Mouse (Mus musculus) layer of hippocampus, adult 18-20 months (tissue): Measurements from ENCODE around the gene Ank3. TPM values are rescaled to one million over a fixed set of nuclear protein-coding genes. Genes with fewer than 3 reads are reported as not detected.

Experiments
- DNase-seq, 2 experiments: peaks; one replicate each; pipeline ENCODE4 v3.0.0; 2022; ENCODE audit warnings: low spot score in 2 of 2
- total RNA-seq, 2 experiments: library from RNA; stranded (reverse); gene quantifications; 2 replicates each; pipeline ENCODE4 v1.2.3; 2021

Ank3 gene
- total RNA-seq, 2 experiments from 2014 or later: 414 to 427 TPM

- no peak for DNase-seq
Observed at GRCm38 (mm10) chr10:69744871-69745270, 346.3 kb downstream of the Ank3 start.

- no peak for DNase-seq
Observed at GRCm38 (mm10) chr10:69746322-69746721, 347.7 kb downstream of the Ank3 start.

- no peak for DNase-seq
Observed at GRCm38 (mm10) chr10:69746730-69747129, 348.2 kb downstream of the Ank3 start.

- no peak for DNase-seq
Observed at GRCm38 (mm10) chr10:69751416-69751815, 352.8 kb downstream of the Ank3 start.

- DNase-seq: no peak
Observed at GRCm38 (mm10) chr10:69753464-69753863, 354.9 kb downstream of the Ank3 start.

DNA sequence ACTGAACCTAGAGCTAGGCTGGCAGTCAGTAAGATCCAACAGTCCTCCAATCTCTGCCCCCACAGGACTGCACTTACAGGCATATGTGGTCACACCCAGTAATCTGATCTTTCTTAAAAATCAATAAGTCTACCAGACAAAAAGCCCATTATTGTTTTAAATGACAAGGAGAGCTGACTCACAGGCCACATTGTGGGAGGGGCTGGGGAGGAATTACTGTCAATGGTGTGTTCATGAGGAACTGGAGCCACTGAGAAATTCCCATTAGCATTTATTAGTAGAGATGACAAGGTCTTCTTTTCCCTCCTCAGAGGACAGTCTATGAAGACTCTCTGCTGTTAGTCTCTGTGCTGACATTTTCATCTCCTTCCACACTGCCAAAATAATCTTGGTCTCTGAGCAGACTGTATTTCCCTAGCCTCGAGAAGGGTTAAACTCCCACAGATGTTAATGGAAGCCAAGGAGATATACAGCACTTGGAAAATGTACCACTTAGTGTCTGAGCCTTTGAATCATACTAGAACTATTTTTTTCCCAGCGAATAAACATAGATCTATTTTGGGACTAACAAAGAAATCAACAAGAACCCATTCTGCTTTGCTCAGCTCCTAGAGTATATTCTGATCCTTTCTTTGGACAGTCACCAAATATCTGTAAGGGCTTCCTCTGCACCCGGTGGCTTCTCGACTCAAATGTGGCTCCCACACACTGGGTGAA, 358.5 kb downstream of the Ank3 start:
- no peak for DNase-seq

DNA sequence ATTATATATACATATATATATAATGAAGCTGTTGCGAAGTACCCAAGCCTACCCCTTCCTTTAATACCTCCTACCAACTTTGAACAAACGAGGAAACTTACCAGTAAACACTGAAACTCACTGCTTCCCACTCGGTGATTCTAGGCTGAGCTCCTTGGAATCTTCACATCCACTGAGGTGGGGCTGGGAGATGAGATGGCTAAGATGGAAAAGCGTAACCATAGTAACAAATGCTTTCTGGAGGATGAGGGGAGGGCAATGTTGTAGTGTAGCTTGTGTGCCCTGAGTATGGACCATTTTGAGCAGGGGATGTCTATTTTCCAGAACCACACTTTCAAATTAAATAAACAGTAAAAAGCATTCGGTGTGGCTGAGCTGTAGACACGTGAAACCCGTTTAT, 364.4 kb downstream of the Ank3 start:
- DNase-seq: no peak

DNA sequence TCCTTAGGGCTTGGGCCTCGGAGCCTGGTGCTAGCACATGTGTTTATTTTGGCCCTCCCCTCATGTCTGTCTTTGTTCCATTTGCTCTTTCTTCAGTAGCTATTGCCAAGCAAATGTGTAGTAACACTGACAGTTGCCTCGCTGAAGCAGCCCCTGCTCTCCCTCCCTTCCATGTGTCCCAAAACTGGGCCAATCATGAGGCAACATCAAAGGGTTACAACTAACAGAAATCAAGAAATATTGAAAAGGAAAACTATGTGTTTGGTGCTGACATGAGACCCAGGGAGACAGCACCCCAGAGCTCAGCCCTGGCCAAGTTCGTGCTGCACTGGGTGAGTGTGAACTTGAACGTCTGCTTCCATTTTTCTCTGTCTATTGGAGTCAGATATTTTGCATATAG, 365.8 kb downstream of the Ank3 start:
- no peak for DNase-seq

DNA sequence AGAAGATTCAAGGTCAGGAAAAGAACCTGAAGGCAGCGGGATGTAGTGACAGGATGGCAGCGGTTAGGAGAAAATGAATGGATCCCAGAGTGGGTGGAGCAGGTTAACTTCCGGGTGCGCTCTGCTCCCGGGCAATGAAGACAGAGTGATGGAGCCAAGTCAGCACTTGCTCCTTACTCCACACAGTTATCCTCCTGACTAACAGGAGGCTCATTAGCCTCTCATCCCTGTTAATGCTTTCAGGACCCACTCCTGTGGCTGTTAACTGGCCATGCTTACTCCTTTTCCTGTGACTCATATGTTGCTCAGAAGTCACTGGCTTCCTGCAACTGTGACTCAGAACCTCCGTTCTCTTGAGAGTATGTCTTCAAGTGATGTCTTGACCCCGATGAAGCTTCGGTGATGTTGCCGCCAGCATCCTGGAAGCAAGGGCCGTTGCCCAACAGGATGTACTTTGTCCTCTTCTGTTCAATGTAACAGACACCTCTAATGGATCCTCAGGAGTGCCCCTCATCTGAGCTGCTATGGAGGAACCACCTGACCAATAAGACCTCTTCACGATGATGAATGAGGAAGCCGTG, 378.6 kb downstream of the Ank3 start:
- DNase-seq: no peak

DNA sequence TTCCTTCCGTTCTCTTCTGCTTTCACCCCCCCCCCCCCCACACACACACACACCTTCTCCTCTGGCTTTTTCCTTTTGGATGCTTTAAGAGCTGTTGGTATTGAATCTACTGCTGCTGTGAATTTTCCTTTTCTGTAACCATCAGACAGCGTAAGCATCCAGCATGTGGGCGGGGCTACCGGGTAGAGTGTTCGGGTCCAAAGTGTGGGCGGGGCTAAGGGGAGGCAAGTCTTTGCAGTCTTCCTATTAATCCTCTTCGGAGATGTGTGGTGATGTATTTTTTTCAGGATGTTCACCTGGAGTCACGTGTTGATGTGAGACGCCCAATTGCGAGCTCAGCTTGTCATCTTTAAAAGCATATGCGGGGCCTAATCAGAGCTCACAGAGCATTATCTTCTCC, 379.2 kb downstream of the Ank3 start:
- DNase-seq: no peak

GRCm38 (mm10) chr10:69779246-69779645, 380.7 kb downstream of the Ank3 start:
- DNase-seq: no peak

DNA sequence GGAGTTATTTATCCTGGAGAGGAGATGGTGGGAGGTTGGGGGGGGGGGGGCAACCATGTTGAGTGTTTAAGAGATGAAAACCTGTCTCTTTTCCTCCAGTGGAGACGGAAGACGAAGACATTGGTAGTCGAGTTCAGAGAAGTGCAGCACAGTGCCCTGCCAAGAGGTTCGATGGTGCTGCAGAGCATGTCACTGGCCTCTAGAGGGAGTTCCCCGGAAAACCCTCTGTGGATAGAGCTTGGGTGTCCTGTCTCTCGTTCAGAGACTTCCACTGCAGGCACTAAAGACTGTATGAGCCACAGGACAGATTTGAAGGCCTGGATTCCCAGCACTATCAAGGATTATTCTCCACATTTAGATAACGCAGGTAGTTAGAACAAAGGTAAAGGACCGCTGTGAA, 382.9 kb downstream of the Ank3 start:
- peak in 1 of 2 experiments; percentile 80 for DNase-seq

DNA sequence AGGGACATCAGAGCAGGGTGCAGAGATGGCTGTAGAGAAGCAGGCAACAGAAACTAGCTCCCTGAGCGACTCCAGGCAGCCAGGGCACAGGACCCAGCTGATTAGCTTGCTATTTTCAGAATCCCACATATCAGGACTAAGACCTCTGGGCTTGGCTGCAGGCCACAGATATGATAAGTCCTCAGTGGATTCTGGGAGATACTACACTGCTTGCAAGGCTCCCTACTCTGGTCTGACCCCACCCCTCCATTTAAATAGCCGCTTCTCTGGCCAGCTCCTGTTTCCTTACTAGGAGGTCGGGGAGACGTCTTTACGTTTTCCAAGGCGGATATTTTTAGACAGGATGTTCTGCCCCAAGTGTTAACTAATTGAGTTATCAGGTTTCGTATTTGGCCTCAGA, 386.7 kb downstream of the Ank3 start:
- no peak for DNase-seq

DNA sequence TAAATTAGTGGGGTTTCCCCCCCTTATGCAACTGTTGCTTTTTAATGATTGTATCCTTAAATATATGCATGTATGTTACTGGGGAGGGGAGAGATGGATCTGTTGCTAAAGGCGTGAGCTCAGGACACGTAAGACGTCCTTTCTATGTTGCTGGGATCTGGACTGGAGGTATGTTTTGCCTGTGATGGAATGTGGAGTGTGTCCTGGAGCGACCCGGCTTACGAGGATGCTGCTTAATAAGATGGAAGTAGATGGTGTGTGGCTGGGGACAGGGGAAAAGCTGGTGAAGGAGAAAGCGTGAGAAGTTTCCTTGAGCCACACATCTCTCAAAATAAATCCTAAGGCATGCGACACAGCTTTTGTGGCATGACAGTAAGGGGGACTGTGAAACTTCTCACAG, 387.1 kb downstream of the Ank3 start:
- no peak for DNase-seq

DNA sequence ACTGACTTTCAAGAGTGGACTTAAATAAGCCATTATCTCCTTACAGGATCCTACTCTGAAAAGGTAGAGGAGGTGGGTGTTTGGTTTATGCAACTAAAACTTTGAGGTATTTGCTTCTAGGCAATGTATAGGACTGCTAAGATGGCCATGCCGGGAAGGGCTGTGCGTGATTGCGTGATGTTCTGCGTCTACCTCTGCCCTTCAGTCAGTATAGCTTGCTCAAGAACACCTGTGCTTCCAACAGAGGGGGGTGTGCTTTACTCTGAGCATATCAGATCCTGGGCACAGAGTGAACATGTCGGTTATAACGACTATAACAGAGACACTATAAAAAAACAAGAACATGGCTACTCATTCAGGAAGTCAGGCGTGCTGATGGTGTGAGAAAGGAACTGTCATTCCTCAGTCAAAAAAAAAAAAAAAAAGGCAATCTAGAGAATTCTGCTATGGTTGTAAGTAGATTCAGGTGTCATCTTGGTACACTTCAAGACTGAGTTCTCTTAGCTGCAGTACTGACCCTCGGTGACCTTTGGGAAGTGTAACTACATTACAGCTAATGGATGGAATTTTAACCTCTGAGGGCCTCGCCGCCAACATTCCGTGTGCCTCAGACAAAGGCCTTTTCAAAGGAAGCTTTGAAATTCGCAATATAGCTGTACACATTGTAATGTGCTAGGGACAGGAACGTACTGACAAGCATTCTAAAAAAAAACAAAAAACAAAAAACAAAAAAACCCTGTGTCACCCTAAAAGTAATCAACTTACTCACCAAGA, 387.8 kb downstream of the Ank3 start:
- DNase-seq: no peak

DNA sequence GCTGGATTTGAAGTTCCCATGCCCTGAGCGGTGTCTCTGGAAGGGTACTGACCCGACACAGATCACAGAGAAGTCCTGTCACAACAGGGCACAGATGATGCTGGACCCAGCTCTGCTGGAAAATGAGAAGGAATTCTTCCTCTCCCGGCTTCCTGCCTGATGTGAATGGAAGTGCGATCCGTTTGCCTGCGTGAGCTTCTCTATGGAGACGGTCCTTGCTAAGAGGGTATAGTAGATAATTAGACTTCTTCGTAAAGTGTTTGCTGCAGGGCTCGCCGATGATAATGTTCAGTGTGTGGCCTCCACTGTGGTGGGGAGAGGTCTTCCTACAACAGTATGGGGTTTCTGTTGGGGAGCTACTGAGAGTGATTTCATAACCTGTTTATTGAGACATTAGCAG, 388.8 kb downstream of the Ank3 start:
- DNase-seq: no peak

GRCm38 (mm10) chr10:69790606-69791005, 392.0 kb downstream of the Ank3 start:
- no peak for DNase-seq

GRCm38 (mm10) chr10:69791951-69792350, 393.4 kb downstream of the Ank3 start:
- DNase-seq: no peak

GRCm38 (mm10) chr10:69792400-69792799, 393.8 kb downstream of the Ank3 start:
- peak; percentile 55 to 78 for DNase-seq

DNA sequence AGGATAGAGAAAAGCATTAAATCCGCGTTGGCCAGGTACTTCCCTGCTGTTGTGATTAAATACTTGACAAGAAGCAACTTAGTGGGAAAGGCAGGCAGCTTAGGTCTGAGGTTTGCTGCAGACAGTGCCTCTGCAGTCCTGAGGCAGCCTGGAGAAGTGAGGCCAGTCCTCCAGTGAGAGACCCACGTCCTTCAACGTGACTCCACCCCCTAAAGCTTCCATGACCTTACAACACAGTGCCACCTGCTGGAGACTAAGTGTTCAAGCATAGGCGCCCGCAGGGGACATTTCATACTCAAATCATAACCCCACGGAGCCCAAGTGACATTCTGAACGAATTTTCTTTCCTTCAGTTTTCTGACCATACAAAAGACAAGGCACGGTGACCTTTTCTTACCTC, 394.5 kb downstream of the Ank3 start:
- DNase-seq: peak in 1 of 2 experiments; percentile 69

- no peak for DNase-seq
Observed at GRCm38 (mm10) chr10:69795656-69796055, 397.1 kb downstream of the Ank3 start.

- DNase-seq: peak in 1 of 2 experiments; percentile 51
Observed at GRCm38 (mm10) chr10:69796421-69796886, 397.9 kb downstream of the Ank3 start.
